Mouse (Mus musculus) left cerebral cortex, adult 2 months (tissue): ENCODE measurements around the gene Vezt. TPM values are rescaled to one million over a fixed set of nuclear protein-coding genes. Genes with fewer than 3 reads are reported as not detected.

Experiments used
- DNase-seq, 2 experiments: peaks; one replicate each; pipeline ENCODE4 v3.0.0; 2021 to 2022; ENCODE audit warnings: low spot score in 2 of 2, mixed read lengths in 1 of 2; ENCODE audit errors: extremely low spot score in 1 of 2
- H3K27ac ChIP-seq: fragments of 200-600 bp; 2 replicates; pipeline ENCODE4 v1.8.1; 2022
- H3K4me3 ChIP-seq: fragments of 200-600 bp; 2 replicates; pipeline ENCODE4 v1.8.1; 2022
- CTCF ChIP-seq: fragments of 200-600 bp; IDR thresholded peaks from 2 replicates; pipeline ENCODE4 v1.8.1; 2022; ENCODE audit warnings: antibody characterized with exemption, mild to moderate bottlenecking, moderate library complexity
- intact Hi-C: fragments of 180-260 bp; cut with DNase I; formaldehyde crosslinking; loops from one replicate; pipeline ENCODE4 v1.15.1; 2025
- microRNA-seq, 2 experiments: library from miRNA; unstranded; fragments of <30 nt; microRNA quantifications; one replicate each; pipeline ENCODE4 v1.2.0; 2021
- total RNA-seq, 2 experiments: library from RNA; stranded (reverse); gene quantifications; 2 replicates each; pipeline ENCODE4 v1.2.3; 2021

Gene Vezt
- total RNA-seq, 2 experiments from 2014 or later = 77.3 to 80.2 TPM

GRCm38 (mm10) chr10:93897043-93897646 lies 138.5 kb downstream of the Vezt start, which contains the start of gene Metap2:
TSS of gene Metap2 (minus strand) at chr10:93897093.
- no peak for TF ChIP-seq CTCF
- intact Hi-C loops = no loop called here
- H3K27ac ChIP-seq = no peak within 1 kb of the TSS
- no peak for DNase-seq
- H3K4me3 ChIP-seq = no peak within 1 kb of the TSS

- DNase-seq = no peak
- TF ChIP-seq CTCF = no peak
- H3K4me3 ChIP-seq = no peak overlapping the region
- intact Hi-C loops = no loop called here
- no peak overlapping the region for H3K27ac ChIP-seq
Measured at GRCm38 (mm10) chr10:93892551-93892950, 143.1 kb downstream of the Vezt start.

GRCm38 (mm10) chr10:93891031-93891430 lies 144.6 kb downstream of the Vezt start:
- intact Hi-C loops = no loop called here
- H3K27ac ChIP-seq = no peak overlapping the region
- DNase-seq = no peak
- no peak overlapping the region for H3K4me3 ChIP-seq
- TF ChIP-seq CTCF = no peak

DNA sequence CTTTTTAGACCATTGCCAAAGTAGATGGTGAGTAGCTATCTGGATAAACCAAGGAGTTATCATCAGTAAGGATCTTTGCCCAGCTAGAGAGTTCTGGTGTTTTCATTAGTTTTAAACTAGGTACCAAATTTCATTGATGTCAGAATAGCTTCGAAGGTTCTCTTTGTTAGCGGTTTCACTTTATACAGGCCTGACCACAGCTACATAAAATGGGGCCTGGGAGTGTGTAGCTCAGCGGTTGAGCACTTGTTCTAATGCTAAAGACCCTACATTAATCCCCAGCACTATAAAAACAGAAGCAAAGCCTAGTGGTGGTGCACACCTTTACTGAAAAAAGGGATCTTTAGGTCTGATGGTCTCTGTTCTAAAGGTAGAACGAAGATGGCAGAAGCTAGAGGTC lies 145.1 kb downstream of the Vezt start:
- no peak for DNase-seq
- Histone ChIP-seq H3K4me3 (no peak overlapping the region), H3K27ac (no peak overlapping the region)
- intact Hi-C loops = no loop called here
- TF ChIP-seq CTCF = no peak

- intact Hi-C loops = loop anchor here (5.0 kb wide), 1 partner anchor 82 kb away; no protein-coding TSS in a partner anchor
- DNase-seq = peak; percentile 58 to 64
- peak overlapping the region; percentile 86 for H3K4me3 ChIP-seq
- no peak for TF ChIP-seq CTCF
- peak overlapping the region; percentile 92 for H3K27ac ChIP-seq
Measured at GRCm38 (mm10) chr10:93889976-93890375, 145.6 kb downstream of the Vezt start.

DNA sequence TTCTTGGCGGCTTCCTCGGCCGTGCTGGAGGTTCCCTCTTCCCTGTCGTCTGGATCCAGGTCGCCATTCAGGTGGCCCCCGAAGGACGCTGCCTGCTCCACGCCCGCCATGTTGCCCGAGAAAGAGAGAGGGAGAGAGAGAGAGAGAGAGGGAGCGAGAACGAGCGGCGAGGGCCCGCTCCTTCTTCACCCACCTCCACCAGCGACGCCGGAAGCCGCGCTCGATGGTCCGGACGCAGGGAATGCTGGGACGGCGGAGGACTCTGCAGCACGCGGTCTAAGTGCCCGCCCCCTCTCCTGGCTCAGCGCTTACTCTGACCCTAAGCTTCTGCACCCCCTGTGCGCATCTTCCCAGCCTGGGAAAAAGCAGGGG lies 146.1 kb downstream of the Vezt start:
- H3K27ac ChIP-seq = peak overlapping the region; percentile 92
- peak overlapping the region; percentile 86 for H3K4me3 ChIP-seq
- intact Hi-C loops = loop anchor here (5.0 kb wide), 1 partner anchor 83 kb away; no protein-coding TSS in a partner anchor
- peak; percentile 90 to 92 for DNase-seq
- no peak for TF ChIP-seq CTCF

Small RNAs within 50 kb of the gene (microRNA-seq; reads per million reads assigned to microRNA genes)
- 165 to 200 reads per million in 2 experiments for gene Mir331

Other genes with a start within 250 kb of the Vezt start
- not detected for gene Usp44, start 204.3 kb downstream of the Vezt start, total RNA-seq
- 100 to 1,000 TPM; 111 to 126 TPM for gene Metap2, start 138.7 kb downstream of the Vezt start, total RNA-seq
- 10 to 100 TPM in 1 of 2 experiments, 1 to 10 TPM in 1; 9.9 to 12.3 TPM for gene Fgd6, start 184 bp upstream of the Vezt start, total RNA-seq
- 1 to 10 TPM; 7.7 to 9.1 TPM for gene Nr2c1, start 112.2 kb upstream of the Vezt start, total RNA-seq
- gene Ndufa12, start 162.9 kb upstream of the Vezt start, total RNA-seq = 100 to 1,000 TPM; 218 to 239 TPM